Mouse (Mus musculus) CH12.LX (cell line): ENCODE data around the gene Vac14. TPM values are rescaled to one million over a fixed set of nuclear protein-coding genes. Genes with fewer than 3 reads are reported as not detected.

Experiments
- DNase-seq: peaks from one replicate; pipeline ENCODE4 v3.0.0-alpha.2; 2013; ENCODE audit errors: extremely low read depth
- H3K27ac ChIP-seq: 2 replicates; pipeline ENCODE4 v1.5.1; 2012; ENCODE audit warnings: low read depth, mild to moderate bottlenecking, control low read depth, moderate library complexity; ENCODE audit not compliant: insufficient read depth
- H3K27me3 ChIP-seq: replicated peaks from 2 replicates; pipeline ENCODE3; 2012; ENCODE audit warnings: inconsistent platforms
- H3K36me3 ChIP-seq, 2 experiments: replicated peaks in 1 of 2; 2 replicates each; pipeline versions ENCODE3 to v1.6.1; 2012; ENCODE audit warnings: inconsistent platforms in 1 of 2, low read length in 1 of 2, mild to moderate bottlenecking in 1 of 2, mixed read lengths in 1 of 2, moderate library complexity in 1 of 2; ENCODE audit not compliant: control insufficient read depth in 1 of 2, insufficient read depth in 1 of 2
- H3K4me1 ChIP-seq, 2 experiments: 2 replicates each; pipeline ENCODE4 v1.6.1; 2012; ENCODE audit warnings: inconsistent platforms in 1 of 2, moderate library complexity in 1 of 2; ENCODE audit not compliant: insufficient read depth in 2 of 2, control insufficient read depth in 1 of 2
- H3K4me2 ChIP-seq: 2 replicates; pipeline ENCODE4 v1.6.1; 2012; ENCODE audit warnings: low read depth, mild to moderate bottlenecking, control low read depth; ENCODE audit not compliant: poor library complexity, insufficient read depth, severe bottlenecking
- H3K4me3 ChIP-seq, 3 experiments: fragments of 150-350 bp in 1 of 3; sonication (generic) in 1 of 3; replicated peaks in 1 of 3; 2 replicates each; pipeline versions ENCODE3 to v1.5.1; 2011 to 2012; ENCODE audit warnings: low read depth in 2 of 3, low read length in 2 of 3, mild to moderate bottlenecking in 2 of 3, moderate library complexity in 2 of 3, control low read depth in 1 of 3, improper control_type of control experiment in 1 of 3, inconsistent platforms in 1 of 3, mixed read lengths in 1 of 3; ENCODE audit not compliant: poor library complexity in 1 of 3
- H3K79me2 ChIP-seq: replicated peaks from 2 replicates; pipeline ENCODE4 v1.6.1; 2012; ENCODE audit warnings: mild to moderate bottlenecking, moderate library complexity; ENCODE audit not compliant: control insufficient read depth, poor library complexity, insufficient read depth, severe bottlenecking; ENCODE audit errors: extremely low read depth
- H3K9ac ChIP-seq: 2 replicates; pipeline ENCODE4 v1.6.1; 2012; ENCODE audit warnings: low read depth, mild to moderate bottlenecking, control low read depth, moderate library complexity; ENCODE audit not compliant: insufficient read depth
- H3K9me3 ChIP-seq: replicated peaks from 2 replicates; pipeline ENCODE3; 2012; ENCODE audit warnings: low read length, inconsistent platforms, mixed read lengths
- BHLHE40 ChIP-seq: IDR thresholded peaks from 2 replicates; pipeline ENCODE4 v1.6.1; 2011; ENCODE audit warnings: mild to moderate bottlenecking, low read depth, low read length, improper control_type of control experiment
- E2F4 ChIP-seq: IDR thresholded peaks from 2 replicates; pipeline ENCODE4 v1.6.1; 2011; ENCODE audit warnings: low read depth, low read length, improper control_type of control experiment; ENCODE audit not compliant: insufficient replicate concordance
- EP300 ChIP-seq: IDR thresholded peaks from 2 replicates; pipeline ENCODE4 v1.6.1; 2011; ENCODE audit warnings: low read length, improper control_type of control experiment
- IRF4 ChIP-seq: IDR thresholded peaks from 2 replicates; pipeline ENCODE4 v1.6.1; 2014; ENCODE audit warnings: low read depth, mild to moderate bottlenecking, inconsistent platforms, low read length, improper control_type of control experiment
- JUN ChIP-seq: IDR thresholded peaks from 2 replicates; pipeline ENCODE4 v1.6.1; 2011; ENCODE audit warnings: low read depth, mild to moderate bottlenecking, low read length, improper control_type of control experiment, moderate library complexity; ENCODE audit not compliant: insufficient read depth
- KAT2A ChIP-seq: IDR thresholded peaks from 2 replicates; pipeline ENCODE4 v1.6.1; 2012; ENCODE audit warnings: low read length, improper control_type of control experiment, inconsistent platforms; ENCODE audit not compliant: insufficient replicate concordance
- MAFK ChIP-seq: IDR thresholded peaks from 2 replicates; pipeline ENCODE4 v1.6.1; 2011; ENCODE audit warnings: low read length, improper control_type of control experiment; ENCODE audit not compliant: insufficient replicate concordance
- MAZ ChIP-seq: IDR thresholded peaks from 2 replicates; pipeline ENCODE4 v1.6.1; 2012; ENCODE audit warnings: low read depth, mild to moderate bottlenecking, inconsistent platforms, low read length, improper control_type of control experiment, moderate library complexity
- MEF2A ChIP-seq: IDR thresholded peaks from 2 replicates; pipeline ENCODE4 v1.6.1; 2014; ENCODE audit warnings: low read depth, mild to moderate bottlenecking, inconsistent platforms, low read length, improper control_type of control experiment, borderline replicate concordance
- MYC ChIP-seq: IDR thresholded peaks from 2 replicates; pipeline ENCODE4 v1.6.1; 2011; ENCODE audit warnings: low read depth, mild to moderate bottlenecking, improper control_type of control experiment, low read length
- NELFE ChIP-seq: IDR thresholded peaks from 2 replicates; pipeline ENCODE4 v1.6.1; 2011; ENCODE audit warnings: low read depth, low read length, improper control_type of control experiment
- NRF1 ChIP-seq: IDR thresholded peaks from 2 replicates; pipeline ENCODE4 v1.6.1; 2014; ENCODE audit warnings: low read depth, mild to moderate bottlenecking, inconsistent platforms, low read length, improper control_type of control experiment, moderate library complexity
- RAD21 ChIP-seq: IDR thresholded peaks from 2 replicates; pipeline ENCODE4 v1.6.1; 2011; ENCODE audit warnings: low read depth, mild to moderate bottlenecking, low read length, improper control_type of control experiment, moderate library complexity
- SIN3A ChIP-seq: IDR thresholded peaks from 2 replicates; pipeline ENCODE4 v1.6.1; 2012; ENCODE audit warnings: low read length, improper control_type of control experiment, inconsistent platforms
- UBTF ChIP-seq: IDR thresholded peaks from 2 replicates; pipeline ENCODE4 v1.6.1; 2012; ENCODE audit warnings: low read depth, mild to moderate bottlenecking, inconsistent platforms, low read length, improper control_type of control experiment, moderate library complexity
- USF1 ChIP-seq: IDR thresholded peaks from 2 replicates; pipeline ENCODE4 v1.6.1; 2014; ENCODE audit warnings: low read depth, mild to moderate bottlenecking, inconsistent platforms, low read length, improper control_type of control experiment
- USF2 ChIP-seq: conservative IDR thresholded peaks from 2 replicates; pipeline ENCODE4 v1.6.1; 2011; ENCODE audit warnings: low read depth, low read length, improper control_type of control experiment
- ZC3H11A ChIP-seq: IDR thresholded peaks from 2 replicates; pipeline ENCODE4 v1.6.1; 2012; ENCODE audit warnings: low read depth, mild to moderate bottlenecking, inconsistent platforms, low read length, improper control_type of control experiment
- ZMIZ1 ChIP-seq: IDR thresholded peaks from 2 replicates; pipeline ENCODE4 v1.6.1; 2012; ENCODE audit warnings: low read depth, mild to moderate bottlenecking, inconsistent platforms, low read length, improper control_type of control experiment
- ZNF384 ChIP-seq: IDR thresholded peaks from 2 replicates; pipeline ENCODE4 v1.6.1; 2012; ENCODE audit warnings: low read depth, low read length, improper control_type of control experiment, inconsistent platforms
- dilution Hi-C: fragments of 300-500 bp; cut with MboI; formaldehyde crosslinking; loops from 2 replicates; pipeline ENCODE4 v1.14.3; 2020; ENCODE audit warnings: low sequenced_read_pairs; ENCODE audit not compliant: extremely low pct_unique_long_range_greater_than_20kb, extremely low pct_ligation_motif_present
- in situ Hi-C: fragments of 300-500 bp; cut with MboI; formaldehyde crosslinking; loops from 3 replicates; pipeline ENCODE4 v1.14.3; 2019; ENCODE audit warnings: low sequenced_read_pairs, low pct_ligation_motif_present, low pct_unique_long_range_greater_than_20kb, mixed read lengths
- polyA plus RNA-seq: library from polyadenylated mRNA; unstranded; fragments of >175 nt; gene quantifications from 2 replicates; pipeline ENCODE4 v1.2.1, GENCODE M21; 2012; ENCODE audit warnings: low read depth; ENCODE audit not compliant: insufficient read length
- total RNA-seq, 2 experiments: library from RNA; depleted of rRNA; stranded (reverse); fragments of 300-350 nt in 1 of 2; fragments of >200 nt in 1 of 2; gene quantifications; 2 replicates each; pipeline ENCODE4 v1.2.3; 2012 to 2014

The Vac14 gene
- total and polyA plus RNA-seq, 3 experiments = 20.9 to 73.8 (median 28.2) TPM

GRCm38 (mm10) chr8:110644901-110645300 lies 26.5 kb downstream of the Vac14 start:
- Histone ChIP-seq H3K4me3 (no peak overlapping the region), H3K4me2 (no peak overlapping the region), H3K27ac (no peak overlapping the region), H3K79me2 (no peaks in the 10 kb centered on the region; the same call in 1 of the 2 replicates), H3K9ac (no peak overlapping the region), H3K4me1 (0 out of 4 replicates have a peak, but pooled peaks cover 0 to 4% of the 10 kb centered on the region in 2 experiments), H3K9me3 (no peaks in the 10 kb centered on the region), H3K27me3 (no peaks in the 10 kb centered on the region), H3K36me3 (peaks cover 50 to 78% of the 10 kb centered on the region in 2 experiments)
- no peak for TF ChIP-seq NELFE
- no peak for TF ChIP-seq BHLHE40
- no peak for TF ChIP-seq MAFK
- TF ChIP-seq MYC = no peak
- no peak for TF ChIP-seq IRF4
- no peak for TF ChIP-seq UBTF
- no peak for TF ChIP-seq EP300
- no peak for TF ChIP-seq USF1
- TF ChIP-seq E2F4 = no peak
- no peak for TF ChIP-seq ZMIZ1
- no peak for TF ChIP-seq KAT2A
- TF ChIP-seq SIN3A = no peak
- no peak for TF ChIP-seq JUN
- TF ChIP-seq MAZ = no peak
- TF ChIP-seq RAD21 = no peak
- TF ChIP-seq USF2 = no peak
- TF ChIP-seq NRF1 = no peak
- no peak for TF ChIP-seq MEF2A
- DNase-seq = no peak
- in situ Hi-C loops = loop anchor here (25.0 kb wide), 2 partner anchors 192 to 442 kb away; partner anchors contain the start of genes Clec18a, Cog4, Pdpr and Sf3b3
- dilution Hi-C loops = no loop called here

- H3K4me1 ChIP-seq = 0 out of 4 replicates have a peak, but pooled peaks cover 0 to 4% of the 10 kb centered on the region in 2 experiments
- no peak for TF ChIP-seq MEF2A
- no peak for TF ChIP-seq ZNF384
- TF ChIP-seq UBTF = no peak
- no peak for TF ChIP-seq ZC3H11A
- no peak for TF ChIP-seq NELFE
- TF ChIP-seq EP300 = no peak
- TF ChIP-seq USF2 = no peak
- peaks cover 54 to 78% of the 10 kb centered on the region in 2 experiments for H3K36me3 ChIP-seq
- no peak overlapping the region for H3K9ac ChIP-seq
- dilution Hi-C loops = no loop called here
- H3K9me3 ChIP-seq = no peaks in the 10 kb centered on the region
- no peak overlapping the region for H3K4me2 ChIP-seq
- H3K27me3 ChIP-seq = no peaks in the 10 kb centered on the region
- in situ Hi-C loops = loop anchor here (25.0 kb wide), 2 partner anchors 192 to 442 kb away; partner anchors contain the start of genes Clec18a, Cog4, Pdpr and Sf3b3
- no peak overlapping the region for H3K27ac ChIP-seq
- no peaks in the 10 kb centered on the region; the same call in 1 of the 2 replicates for H3K79me2 ChIP-seq
- DNase-seq = no peak
- H3K4me3 ChIP-seq = no peak overlapping the region
These were observed 27.0 kb downstream of the Vac14 start for GRCm38 (mm10) chr8:110645340-110645739.
